Mouse (Mus musculus) heart, embryonic 16.5 days (tissue): ENCODE data around the gene Chd2. TPM values are rescaled to one million over a fixed set of nuclear protein-coding genes. Genes with fewer than 3 reads are reported as not detected.

Source experiments
- ATAC-seq: fragments of 200-750 bp; cut with Nextera tagmentation; replicated peaks from 2 replicates; pipeline ENCODE4 v1.8.0; 2017; ENCODE audit warnings: moderate number of reproducible peaks; ENCODE audit not compliant: insufficient read depth, low FRiP score; ENCODE audit errors: extremely low read depth
- H3K27ac ChIP-seq: fragments of 300-500 bp; sonication (generic); 2 replicates; pipeline ENCODE4 v1.5.1; 2014; ENCODE audit warnings: mild to moderate bottlenecking, low read length, control low read depth, moderate library complexity
- H3K27me3 ChIP-seq: fragments of 300-500 bp; sonication (generic); 2 replicates; pipeline ENCODE4 v1.6.1; 2014; ENCODE audit warnings: low read length, mixed read lengths; ENCODE audit not compliant: control insufficient read depth, insufficient read depth
- H3K36me3 ChIP-seq: fragments of 300-500 bp; sonication (generic); 2 replicates; pipeline ENCODE4 v1.6.1; 2014; ENCODE audit not compliant: control insufficient read depth, insufficient read depth
- H3K4me1 ChIP-seq: fragments of 300-500 bp; sonication (generic); 2 replicates; pipeline ENCODE4 v1.6.1; 2014; ENCODE audit warnings: low read length, mixed read lengths; ENCODE audit not compliant: control insufficient read depth, insufficient read depth
- H3K4me2 ChIP-seq: fragments of 300-500 bp; sonication (generic); 2 replicates; pipeline ENCODE4 v1.6.1; 2014; ENCODE audit warnings: low read depth, mild to moderate bottlenecking, control low read depth, low read length
- H3K4me3 ChIP-seq: fragments of 300-500 bp; sonication (generic); 2 replicates; pipeline ENCODE4 v1.5.1; 2014; ENCODE audit warnings: mild to moderate bottlenecking, control low read depth, low read length
- H3K9ac ChIP-seq: fragments of 300-500 bp; sonication (generic); 2 replicates; pipeline ENCODE4 v1.6.1; 2014; ENCODE audit warnings: low read length, control low read depth
- H3K9me3 ChIP-seq: fragments of 300-500 bp; sonication (generic); replicated peaks from 2 replicates; pipeline ENCODE4 v1.6.1; 2016; ENCODE audit warnings: low read length; ENCODE audit not compliant: control insufficient read depth
- WGBS: fragments of 180-500 bp; shearing (Covaris S2); extraction: QIAGEN DNeasy Blood & Tissue Kit; methylation state at CpG from one replicate; pipeline ENCODE4 v1.1.7; 2014; 5-methylcytosine and 5-hydroxymethylcytosine counted together
- polyA plus RNA-seq: library from polyadenylated mRNA; unstranded; fragments of >200 nt; fragmentation: Nextera tagmentation; extraction: Ambion mirVana; gene quantifications from 2 replicates; pipeline ENCODE4 v1.2.1, GENCODE M21; 2015

The Chd2 gene
- polyA plus RNA-seq, 1 experiment from 2014 or later: 33.1 TPM

GRCm38 (mm10) chr7:73568801-73569403 lies 27.3 kb upstream of the Chd2 start:
- no peak overlapping the region for H3K9ac ChIP-seq
- H3K36me3 ChIP-seq: no peaks in the 10 kb centered on the region
- no peak overlapping the region for H3K4me3 ChIP-seq
- H3K27ac ChIP-seq: no peak overlapping the region
- no peak for ATAC-seq
- no peaks in the 10 kb centered on the region for H3K27me3 ChIP-seq
- WGBS: 72% methylated on average over 3 of the region's 3 CpGs
- no peak overlapping the region for H3K4me2 ChIP-seq
- no peaks in the 10 kb centered on the region for H3K9me3 ChIP-seq
- peaks cover 14% of the 10 kb centered on the region for H3K4me1 ChIP-seq

DNA sequence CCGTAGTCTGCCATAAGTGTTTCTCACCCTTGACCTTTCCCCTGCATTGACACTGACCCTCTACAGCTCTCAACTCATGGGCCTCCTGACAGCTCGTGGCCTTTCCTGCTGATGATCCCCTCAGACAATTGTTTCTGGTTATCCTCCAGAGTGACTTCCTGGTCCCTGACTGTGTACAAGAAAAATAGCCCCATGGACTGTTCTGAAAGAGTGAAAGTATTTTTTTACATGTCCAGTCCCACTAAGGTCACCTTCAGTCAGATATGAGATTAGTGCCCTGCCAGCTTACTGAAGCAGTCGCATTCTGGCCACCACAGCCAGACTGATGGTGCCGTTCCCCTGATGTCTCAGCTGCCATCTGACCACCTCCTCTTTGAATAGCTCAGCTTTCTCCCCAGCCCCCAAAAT lies 26.1 kb upstream of the Chd2 start:
- Histone ChIP-seq H3K9ac (no peak overlapping the region), H3K36me3 (no peaks in the 10 kb centered on the region), H3K27ac (peak overlapping the region; percentile 49; the same call in 1 of the 2 replicates), H3K4me1 (peaks cover 11% of the 10 kb centered on the region), H3K27me3 (no peaks in the 10 kb centered on the region), H3K9me3 (no peaks in the 10 kb centered on the region), H3K4me2 (no peak overlapping the region), H3K4me3 (no peak overlapping the region)
- ATAC-seq: no peak
- 26% methylated on average over 4 of the region's 4 CpGs for WGBS

GRCm38 (mm10) chr7:73564131-73564530 lies 22.5 kb upstream of the Chd2 start:
- WGBS: 88% methylated on average over 6 of the region's 6 CpGs
- Histone ChIP-seq H3K27ac (no peak overlapping the region), H3K4me2 (no peak overlapping the region), H3K9ac (no peak overlapping the region), H3K27me3 (no peaks in the 10 kb centered on the region), H3K9me3 (no peaks in the 10 kb centered on the region), H3K36me3 (no peaks in the 10 kb centered on the region), H3K4me1 (peaks cover 22% of the 10 kb centered on the region), H3K4me3 (no peak overlapping the region)
- ATAC-seq: no peak

GRCm38 (mm10) chr7:73561492-73562055 lies 19.9 kb upstream of the Chd2 start:
- Histone ChIP-seq H3K9ac (peak overlapping the region; percentile 41; the same call in 1 of the 2 replicates), H3K27ac (no peak overlapping the region), H3K4me2 (no peak overlapping the region), H3K36me3 (no peaks in the 10 kb centered on the region), H3K4me1 (peaks cover 11% of the 10 kb centered on the region), H3K4me3 (no peak overlapping the region), H3K27me3 (no peaks in the 10 kb centered on the region), H3K9me3 (no peaks in the 10 kb centered on the region)
- WGBS: 23% methylated on average over 10 of the region's 10 CpGs
- no peak for ATAC-seq

DNA sequence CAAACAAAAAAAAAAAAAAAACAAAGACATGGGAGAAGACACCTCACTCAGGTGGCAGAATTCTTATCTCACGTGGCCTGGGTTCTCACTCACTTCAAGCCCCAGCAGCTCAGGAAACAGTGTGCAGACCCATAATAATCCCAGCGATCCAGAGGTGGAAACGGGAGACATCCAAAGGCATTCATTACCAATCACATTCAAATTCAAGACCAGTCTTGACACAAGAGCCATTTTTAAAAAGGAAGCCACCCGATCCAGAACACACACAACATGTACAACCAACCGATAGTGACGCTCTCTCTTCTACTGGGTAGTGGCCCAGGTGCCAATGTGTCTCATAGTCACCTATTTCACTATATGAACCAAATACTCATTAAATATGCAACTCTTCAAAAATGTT lies 19.2 kb upstream of the Chd2 start:
- Histone ChIP-seq H3K4me3 (no peak overlapping the region), H3K9ac (no peak overlapping the region), H3K27me3 (no peaks in the 10 kb centered on the region), H3K4me2 (no peak overlapping the region), H3K9me3 (no peaks in the 10 kb centered on the region), H3K36me3 (no peaks in the 10 kb centered on the region), H3K27ac (no peak overlapping the region), H3K4me1 (peaks cover 11% of the 10 kb centered on the region)
- WGBS: 88% methylated on average over 6 of the region's 6 CpGs
- no peak for ATAC-seq

DNA sequence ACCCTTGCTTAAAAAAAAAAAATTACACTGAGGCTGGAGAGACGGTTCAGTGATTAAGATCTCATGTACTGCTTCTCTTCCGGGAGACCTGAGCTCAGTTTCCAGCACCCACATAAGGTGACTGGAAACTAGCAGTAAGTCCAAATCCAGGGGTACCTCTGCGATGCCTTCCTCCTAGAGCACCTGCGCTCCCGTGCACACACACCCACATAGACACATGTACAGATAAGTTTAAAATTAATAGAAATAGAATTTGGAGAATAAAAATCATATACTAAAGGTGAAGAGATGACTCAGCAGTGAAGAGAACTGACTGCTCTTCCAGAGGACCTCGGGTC lies 18.2 kb upstream of the Chd2 start:
- Histone ChIP-seq H3K27me3 (no peaks in the 10 kb centered on the region), H3K36me3 (no peaks in the 10 kb centered on the region), H3K4me3 (no peak overlapping the region; the same call in 1 of the 2 replicates), H3K9ac (peak overlapping the region; percentile 87; the same call in 1 of the 2 replicates), H3K4me1 (peaks cover 11% of the 10 kb centered on the region), H3K9me3 (no peaks in the 10 kb centered on the region), H3K27ac (peak overlapping the region; percentile 98), H3K4me2 (peak overlapping the region; percentile 82)
- 69% methylated on average over 6 of the region's 6 CpGs for WGBS
- no peak for ATAC-seq

DNA sequence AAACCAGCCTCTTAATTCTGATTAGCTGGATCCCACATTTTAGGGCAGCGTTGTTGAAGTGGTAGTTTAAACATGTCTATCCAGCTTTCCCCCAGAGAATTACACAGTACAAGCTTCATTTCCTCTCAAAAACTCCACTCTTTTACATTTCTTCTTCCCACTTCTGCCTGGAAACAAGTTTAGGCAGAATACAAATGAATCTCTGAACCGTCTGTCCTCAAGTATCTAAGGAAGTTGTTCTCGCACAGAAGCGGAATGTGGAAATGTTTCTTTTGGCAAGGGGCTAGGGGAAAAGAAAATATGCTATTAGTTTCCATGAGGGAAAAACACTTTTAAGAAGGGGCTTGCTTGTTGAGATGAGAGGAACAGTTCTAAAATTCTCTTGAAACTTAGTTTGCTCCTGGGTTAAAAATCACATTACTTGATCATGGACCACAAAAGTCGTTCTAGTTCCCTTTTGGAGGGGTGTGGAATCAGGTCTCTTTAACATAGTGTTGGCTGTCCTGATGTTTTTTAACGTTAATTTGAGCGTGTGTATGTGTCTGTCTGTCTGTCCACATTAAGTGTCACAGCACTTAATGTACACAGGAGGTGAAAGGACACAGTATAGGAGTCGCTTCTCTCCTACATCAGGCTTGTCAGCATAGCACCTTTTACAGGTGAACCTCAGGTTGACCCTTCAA lies 17.7 kb upstream of the Chd2 start:
- Histone ChIP-seq H3K4me1 (peaks cover 11% of the 10 kb centered on the region), H3K9ac (peak overlapping the region; percentile 87), H3K4me2 (peak overlapping the region; percentile 82), H3K4me3 (peak overlapping the region; percentile 70), H3K9me3 (no peaks in the 10 kb centered on the region), H3K27me3 (no peaks in the 10 kb centered on the region), H3K27ac (peak overlapping the region; percentile 98), H3K36me3 (no peaks in the 10 kb centered on the region)
- ATAC-seq: no peak
- WGBS: 13% methylated on average over 8 of the region's 8 CpGs

DNA sequence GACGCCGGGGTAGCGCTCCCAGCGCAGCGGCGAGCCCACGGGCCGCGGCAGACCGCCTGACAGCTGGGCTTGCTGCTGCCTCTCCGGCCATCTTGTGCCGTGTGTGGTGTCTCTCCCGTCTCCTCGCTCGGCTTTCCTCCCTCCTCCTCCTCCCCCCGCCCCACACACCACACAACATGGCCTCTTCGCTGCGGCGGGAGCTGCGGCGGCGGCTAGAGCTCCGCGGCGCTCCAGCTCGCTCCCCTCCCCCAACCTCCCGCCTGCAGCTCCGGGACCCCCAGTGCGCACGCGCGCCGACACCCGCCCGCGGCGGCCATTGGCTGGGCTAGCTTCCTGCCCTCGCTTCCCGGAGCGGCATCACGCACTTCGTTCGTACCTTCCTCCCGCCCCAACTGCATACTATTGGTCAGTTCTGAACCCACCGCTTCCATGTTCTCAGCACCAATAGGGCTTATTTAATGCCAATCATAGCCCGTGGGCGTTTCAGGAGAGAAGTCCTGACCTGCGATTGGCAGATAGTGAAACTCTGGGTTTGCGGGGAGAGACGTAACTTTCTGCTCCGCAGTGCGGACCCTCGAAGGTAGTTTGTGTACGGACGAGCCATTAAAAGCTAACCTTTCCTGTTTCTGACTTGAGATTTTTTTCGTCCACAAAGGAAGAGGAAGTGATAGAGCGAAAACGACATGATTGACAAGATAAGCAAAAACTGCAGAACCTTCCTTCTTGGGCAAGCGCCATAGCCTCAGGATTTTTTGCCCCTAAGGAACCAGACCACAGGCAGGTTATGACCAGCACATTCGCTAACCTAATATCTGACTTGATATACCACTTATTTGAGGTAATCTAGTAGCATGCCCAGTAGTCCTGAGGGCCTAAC lies 16.9 kb upstream of the Chd2 start:
- no peaks in the 10 kb centered on the region for H3K27me3 ChIP-seq

More for the DNA sequence above, 16.9 kb upstream of the Chd2 start:
- WGBS: under 1% methylated on average over 60 of the region's 60 CpGs
- H3K9ac ChIP-seq: peak overlapping the region; percentile 100
- ATAC-seq: peak; percentile 99
- H3K4me1 ChIP-seq: peaks cover 11% of the 10 kb centered on the region
- no peaks in the 10 kb centered on the region for H3K36me3 ChIP-seq
- H3K4me3 ChIP-seq: peak overlapping the region; percentile 92
- H3K4me2 ChIP-seq: peak overlapping the region; percentile 82
- H3K9me3 ChIP-seq: no peaks in the 10 kb centered on the region
- peak overlapping the region; percentile 98 for H3K27ac ChIP-seq
